Mouse (Mus musculus) heart, embryonic 10.5 days (tissue): ENCODE results near the gene Jpt2. TPM values are rescaled to one million over a fixed set of nuclear protein-coding genes. Genes with fewer than 3 reads are reported as not detected.

Source experiments
- DNase-seq: peaks from one replicate; pipeline ENCODE4 v3.0.0-alpha.2; 2017; ENCODE audit warnings: low spot score
- H3K27ac ChIP-seq: fragments of 300-500 bp; sonication (generic); 2 replicates; pipeline ENCODE4 v1.5.1; 2016; ENCODE audit warnings: mild to moderate bottlenecking
- H3K27me3 ChIP-seq: fragments of 300-500 bp; sonication (generic); 2 replicates; pipeline ENCODE4 v1.6.1; 2016; ENCODE audit warnings: mild to moderate bottlenecking; ENCODE audit not compliant: poor library complexity, insufficient read depth, severe bottlenecking
- H3K36me3 ChIP-seq: fragments of 300-500 bp; sonication (generic); 2 replicates; pipeline ENCODE4 v1.6.1; 2016; ENCODE audit warnings: mild to moderate bottlenecking, moderate library complexity
- H3K4me1 ChIP-seq: fragments of 300-500 bp; sonication (generic); 2 replicates; pipeline ENCODE4 v1.6.1; 2016; ENCODE audit warnings: mild to moderate bottlenecking
- H3K4me3 ChIP-seq: fragments of 300-500 bp; sonication (generic); 2 replicates; pipeline ENCODE4 v1.5.1; 2016; ENCODE audit warnings: mild to moderate bottlenecking, moderate library complexity
- H3K9me3 ChIP-seq: fragments of 300-500 bp; sonication (generic); 2 replicates; pipeline ENCODE4 v1.6.1; 2016; ENCODE audit warnings: mild to moderate bottlenecking, moderate library complexity
- WGBS: fragments of 180-500 bp; shearing (Covaris S2); methylation state at CpG from one replicate; pipeline ENCODE4 v1.1.7; 2016; 5-methylcytosine and 5-hydroxymethylcytosine counted together
- polyA plus RNA-seq: library from polyadenylated mRNA; unstranded; fragments of >200 nt; fragmentation: Nextera tagmentation; extraction: Ambion mirVana; gene quantifications from 2 replicates; pipeline ENCODE4 v1.2.1, GENCODE M21; 2016

Gene Jpt2
- polyA plus RNA-seq, 1 experiment from 2014 or later, result 255 TPM

DNA sequence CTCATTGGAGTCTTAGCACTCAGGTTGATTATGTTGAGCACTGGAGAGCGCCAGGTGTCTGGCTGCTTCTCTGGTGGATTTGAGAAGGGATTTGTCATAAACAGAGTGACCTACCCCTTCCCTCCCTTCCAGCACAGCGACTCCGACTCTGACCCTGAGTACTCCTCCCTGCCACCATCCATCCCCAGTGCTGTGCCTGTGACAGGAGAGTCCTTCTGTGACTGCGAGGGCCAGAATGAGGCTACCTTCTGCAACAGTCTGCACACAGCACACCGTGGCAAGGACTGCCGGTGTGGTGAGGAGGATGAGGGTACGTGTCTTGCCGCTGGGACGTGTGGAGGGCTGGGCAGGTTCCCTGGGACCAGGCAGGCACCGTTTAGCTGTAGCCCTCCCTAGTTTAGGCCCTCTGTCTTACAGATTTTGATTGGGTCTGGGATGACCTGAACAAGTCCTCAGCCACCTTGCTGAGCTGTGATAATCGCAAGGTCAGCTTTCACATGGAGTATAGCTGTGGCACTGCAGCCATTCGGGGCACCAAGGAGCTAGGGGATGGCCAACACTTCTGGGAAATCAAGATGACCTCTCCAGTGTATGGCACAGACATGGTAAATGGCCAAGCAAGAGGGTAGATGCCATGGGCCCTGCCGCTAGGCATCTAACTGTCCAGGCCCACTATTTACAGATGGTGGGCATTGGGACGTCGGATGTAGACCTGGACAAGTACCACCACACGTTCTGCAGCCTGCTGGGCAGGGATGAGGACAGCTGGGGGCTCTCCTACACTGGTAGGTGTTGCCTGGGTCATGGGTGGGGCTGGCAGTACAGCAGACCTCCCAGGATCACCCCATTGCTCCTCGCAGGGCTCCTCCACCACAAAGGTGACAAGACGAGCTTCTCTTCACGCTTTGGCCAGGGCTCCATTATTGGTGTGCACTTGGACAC is 70.1 kb downstream of the Jpt2 start:
- no peak for DNase-seq
- Histone ChIP-seq H3K4me3 (no peak overlapping the region), H3K9me3 (no peaks in the 10 kb centered on the region), H3K27me3 (no peaks in the 10 kb centered on the region), H3K36me3 (peaks cover 50% of the 10 kb centered on the region), H3K27ac (no peak overlapping the region), H3K4me1 (peaks cover 38% of the 10 kb centered on the region)
- 87% methylated on average over 19 of the region's 19 CpGs for WGBS

DNA sequence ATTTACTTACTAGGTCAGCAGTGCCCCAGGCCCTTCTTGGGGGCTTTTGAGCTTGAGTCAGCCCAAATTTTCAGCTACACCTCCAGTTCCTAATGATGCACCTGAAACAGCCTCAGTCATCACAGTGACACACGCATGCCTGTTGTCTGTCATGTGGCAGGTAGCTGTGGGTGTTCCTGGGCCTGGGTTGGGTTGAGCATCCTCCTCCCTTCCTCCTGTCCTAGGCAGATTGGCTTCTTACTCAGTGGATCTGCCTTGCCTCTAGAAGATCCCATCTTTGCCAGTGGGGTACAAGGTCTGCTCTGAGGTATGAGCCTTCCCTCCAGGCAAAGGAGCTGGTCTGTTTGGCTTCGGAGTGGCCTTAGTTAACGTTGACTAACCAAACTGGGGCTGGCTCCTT is 71.6 kb downstream of the Jpt2 start:
- Histone ChIP-seq H3K9me3 (no peaks in the 10 kb centered on the region), H3K36me3 (peaks cover 62% of the 10 kb centered on the region), H3K27me3 (no peaks in the 10 kb centered on the region), H3K4me3 (no peak overlapping the region), H3K27ac (no peak overlapping the region), H3K4me1 (peaks cover 35% of the 10 kb centered on the region)
- no peak for DNase-seq
- WGBS, result 88% methylated on average over 3 of the region's 3 CpGs

Other genes starting within 250 kb of the Jpt2 start
- gene Rnf151, start 242.6 kb downstream of the Jpt2 start, polyA plus RNA-seq, result 0.20 and 0.33 TPM in 2 replicates
- gene Rps2, start 242.6 kb downstream of the Jpt2 start, polyA plus RNA-seq, result 1,171 and 1,258 TPM in 2 replicates
- gene Ndufb10, start 236.2 kb downstream of the Jpt2 start, polyA plus RNA-seq, result 342 and 383 TPM in 2 replicates
- 0.39 and 1.3 TPM in 2 replicates for gene Rpl3l, start 232.9 kb downstream of the Jpt2 start, polyA plus RNA-seq
- 17.8 and 19.7 TPM in 2 replicates for gene Msrb1, start 224.0 kb downstream of the Jpt2 start, polyA plus RNA-seq
- gene Hs3st6, start 207.7 kb downstream of the Jpt2 start, polyA plus RNA-seq, result 0.51 and 0.80 TPM in 2 replicates
- gene Meiob, start 156.4 kb downstream of the Jpt2 start, polyA plus RNA-seq, result not detected in 2 replicates
- gene Hagh, start 120.5 kb downstream of the Jpt2 start, polyA plus RNA-seq, result 38.9 and 49.0 TPM in 2 replicates
- 31.4 and 37.8 TPM in 2 replicates for gene Fahd1, start 110.3 kb downstream of the Jpt2 start, polyA plus RNA-seq
- gene Igfals, start 94.7 kb downstream of the Jpt2 start, polyA plus RNA-seq, result 0.21 and 0.85 TPM in 2 replicates
- 59.1 and 71.0 TPM in 2 replicates for gene Nubp2, start 74.3 kb downstream of the Jpt2 start, polyA plus RNA-seq
- 31.1 and 36.1 TPM in 2 replicates for gene Spsb3, start 74.0 kb downstream of the Jpt2 start, polyA plus RNA-seq
- gene Eme2, start 65.6 kb downstream of the Jpt2 start, polyA plus RNA-seq, result 25.6 and 28.0 TPM in 2 replicates
- 109 and 117 TPM in 2 replicates for gene Mrps34, start 65.6 kb downstream of the Jpt2 start, polyA plus RNA-seq
- gene Nme3, start 64.2 kb downstream of the Jpt2 start, polyA plus RNA-seq, result 30.5 and 41.4 TPM in 2 replicates
- 36.3 and 42.6 TPM in 2 replicates for gene Mapk8ip3, start 23.7 kb downstream of the Jpt2 start, polyA plus RNA-seq
- gene Cramp1l, start 55.1 kb upstream of the Jpt2 start, polyA plus RNA-seq, result 6.2 and 7.2 TPM in 2 replicates
- 18.4 and 19.1 TPM in 2 replicates for gene Ift140, start 55.4 kb upstream of the Jpt2 start, polyA plus RNA-seq
- gene Tmem204, start 122.9 kb upstream of the Jpt2 start, polyA plus RNA-seq, result 12.2 and 15.9 TPM in 2 replicates
- gene Telo2, start 155.3 kb upstream of the Jpt2 start, polyA plus RNA-seq, result 35.2 and 45.2 TPM in 2 replicates
- 0.08 and 0.15 TPM in 2 replicates for gene Ptx4, start 160.1 kb upstream of the Jpt2 start, polyA plus RNA-seq
- 20.5 and 21.7 TPM in 2 replicates for gene Clcn7, start 172.7 kb upstream of the Jpt2 start, polyA plus RNA-seq
- not detected in 2 replicates for gene Ccdc154, start 201.8 kb upstream of the Jpt2 start, polyA plus RNA-seq
- 0.54 TPM in 1 of 2 replicates, not detected in the other for gene Gm38655, start 214.8 kb upstream of the Jpt2 start, polyA plus RNA-seq
- 27.3 and 34.6 TPM in 2 replicates for gene BC003965, start 223.9 kb upstream of the Jpt2 start, polyA plus RNA-seq
- 6.5 and 7.4 TPM in 2 replicates for gene Unkl, start 227.7 kb upstream of the Jpt2 start, polyA plus RNA-seq